Mouse (Mus musculus) ES-E14 (cell line): ENCODE measurements at regions not wholly inside any gene's neighbourhood (a gene's known extent, or its start where the extent isn't known, plus 50 kb on each side); places are given as distances from the start of the nearest gene placed in this dataset.

Experiments used
- DNase-seq: peaks from one replicate; pipeline ENCODE4 v3.0.0-alpha.2; 2013; ENCODE audit warnings: low read depth, low spot score
- H3K27ac ChIP-seq: 2 replicates; pipeline ENCODE4 v1.5.1; 2012; ENCODE audit warnings: low read depth, mild to moderate bottlenecking, low read length, moderate library complexity, mixed read lengths; ENCODE audit not compliant: poor library complexity, insufficient read depth, severe bottlenecking
- H3K36me3 ChIP-seq: 2 replicates; pipeline ENCODE4 v1.6.1; 2012; ENCODE audit warnings: mild to moderate bottlenecking, low read length, moderate library complexity, mixed read lengths; ENCODE audit not compliant: control insufficient read depth, poor library complexity, insufficient read depth, severe bottlenecking
- H3K4me1 ChIP-seq, 2 experiments: fragments of 150-350 bp in 1 of 2; sonication (generic) in 1 of 2; 2 replicates each; pipeline ENCODE4 v1.6.1; 2012; ENCODE audit warnings: low read length in 2 of 2, mild to moderate bottlenecking in 1 of 2, mixed read lengths in 1 of 2; ENCODE audit not compliant: control insufficient read depth in 2 of 2, insufficient read depth in 2 of 2, poor library complexity in 1 of 2
- H3K4me3 ChIP-seq, 2 experiments: fragments of 150-350 bp in 1 of 2; sonication (generic) in 1 of 2; 2 replicates each; pipeline ENCODE4 v1.5.1; 2012; ENCODE audit warnings: low read length in 2 of 2, low read depth in 1 of 2, mild to moderate bottlenecking in 1 of 2, mixed read lengths in 1 of 2; ENCODE audit not compliant: insufficient read depth in 1 of 2, poor library complexity in 1 of 2, severe bottlenecking in 1 of 2
- H3K9ac ChIP-seq: 2 replicates; pipeline ENCODE4 v1.6.1; 2012; ENCODE audit warnings: low read depth, mild to moderate bottlenecking, low read length, mixed read lengths; ENCODE audit not compliant: poor library complexity, insufficient read depth, severe bottlenecking
- H3K9me3 ChIP-seq: fragments of 150-350 bp; sonication (generic); 2 replicates; pipeline ENCODE4 v1.6.1; 2012; ENCODE audit warnings: low read depth, mild to moderate bottlenecking, low read length; ENCODE audit not compliant: control insufficient read depth, insufficient read depth
- CHD2 ChIP-seq: IDR thresholded peaks from 2 replicates; pipeline ENCODE4 v1.6.1; 2014; ENCODE audit warnings: mild to moderate bottlenecking, low read depth, low read length, inconsistent platforms
- HCFC1 ChIP-seq: IDR thresholded peaks from 2 replicates; pipeline ENCODE4 v1.6.1; 2012; ENCODE audit warnings: low read length, inconsistent platforms, borderline replicate concordance; ENCODE audit not compliant: insufficient read depth
- MAFK ChIP-seq: IDR thresholded peaks from 2 replicates; pipeline ENCODE4 v1.6.1; 2014; ENCODE audit warnings: mild to moderate bottlenecking, low read depth, low read length, inconsistent platforms; ENCODE audit not compliant: insufficient read depth
- ZC3H11A ChIP-seq: IDR thresholded peaks from 2 replicates; pipeline ENCODE4 v1.6.1; 2012; ENCODE audit warnings: low read depth, mild to moderate bottlenecking, inconsistent platforms, low read length, borderline replicate concordance
- ZNF384 ChIP-seq: IDR thresholded peaks from 2 replicates; pipeline ENCODE4 v1.6.1; 2012; ENCODE audit warnings: low read depth, low read length, inconsistent platforms
- in situ Hi-C, 2 experiments: fragments of 600-800 bp; cut with MboI; formaldehyde crosslinking; loops; one replicate each; pipeline ENCODE4 v1.15.1; 2025; ENCODE audit warnings: low sequenced_read_pairs in 2 of 2, inconsistent platforms in 1 of 2; ENCODE audit not compliant: unreplicated experiment in 2 of 2

GRCm38 (mm10) chr14:72064111-72064812, 427.4 kb downstream of the Gm9195 start:
- Histone ChIP-seq H3K36me3 (no peaks in the 10 kb centered on the region), H3K9ac (no peak overlapping the region), H3K9me3 (no peaks in the 10 kb centered on the region), H3K4me1 (no peaks in the 10 kb centered on the region), H3K27ac (no peak overlapping the region), H3K4me3 (no peak overlapping the region)
- DNase-seq, result no peak
- in situ Hi-C loops, result no loop called here
- TF ChIP-seq MAFK (no peak), CHD2 (no peak), ZNF384 (no peak), HCFC1 (no peak), ZC3H11A (no peak)

- no peak overlapping the region for H3K27ac ChIP-seq
- H3K4me1 ChIP-seq, result no peaks in the 10 kb centered on the region
- no peak overlapping the region for H3K9ac ChIP-seq
- no peaks in the 10 kb centered on the region for H3K9me3 ChIP-seq
- in situ Hi-C loops, result no loop called here
- TF ChIP-seq MAFK, result no peak
- TF ChIP-seq HCFC1, result no peak
- TF ChIP-seq ZNF384, result no peak
- TF ChIP-seq ZC3H11A, result no peak
- TF ChIP-seq CHD2, result no peak
- DNase-seq, result no peak
- H3K4me3 ChIP-seq, result no peak overlapping the region
- H3K36me3 ChIP-seq, result no peaks in the 10 kb centered on the region
These were observed 448.8 kb downstream of the Gm9195 start for GRCm38 (mm10) chr14:72042881-72043236.

GRCm38 (mm10) chr14:72042112-72042880, 449.3 kb downstream of the Gm9195 start:
- Histone ChIP-seq H3K27ac (no peak overlapping the region), H3K4me1 (no peaks in the 10 kb centered on the region), H3K36me3 (no peaks in the 10 kb centered on the region), H3K9me3 (no peaks in the 10 kb centered on the region), H3K9ac (no peak overlapping the region), H3K4me3 (no peak overlapping the region)
- in situ Hi-C loops, result no loop called here
- DNase-seq, result no peak
- TF ChIP-seq MAFK (no peak), CHD2 (no peak), ZNF384 (no peak), HCFC1 (no peak), ZC3H11A (no peak)

- Histone ChIP-seq H3K4me1 (no peaks in the 10 kb centered on the region), H3K36me3 (no peaks in the 10 kb centered on the region), H3K27ac (no peak overlapping the region), H3K9ac (no peak overlapping the region), H3K9me3 (no peaks in the 10 kb centered on the region), H3K4me3 (no peak overlapping the region)
- no peak for DNase-seq
- TF ChIP-seq CHD2 (no peak), MAFK (no peak), HCFC1 (no peak), ZNF384 (no peak), ZC3H11A (no peak)
- in situ Hi-C loops, result no loop called here
These were observed 461.2 kb downstream of the Gm9195 start for GRCm38 (mm10) chr14:72030396-72030795.
